Mouse (Mus musculus): ENCODE measurements around the gene Mfap2.

- TF ChIP-seq CTCF (IDR thresholded peaks at IDR 0.05; ENCODE audit: insufficient read depth, low read depth, low read length) (no peak), POLR2A (IDR thresholded peaks at IDR 0.05; ENCODE audit: insufficient read depth, low read depth, low read length) (no peak)
Observed at GRCm38 (mm10) chr4:141049476-141049835, 39.2 kb downstream of the Mfap2 start.

All from olfactory bulb, adult 2 months (tissue).